Comparison of ENCODE assay signal across 17 mouse cellular contexts in the genomic region with DNA sequence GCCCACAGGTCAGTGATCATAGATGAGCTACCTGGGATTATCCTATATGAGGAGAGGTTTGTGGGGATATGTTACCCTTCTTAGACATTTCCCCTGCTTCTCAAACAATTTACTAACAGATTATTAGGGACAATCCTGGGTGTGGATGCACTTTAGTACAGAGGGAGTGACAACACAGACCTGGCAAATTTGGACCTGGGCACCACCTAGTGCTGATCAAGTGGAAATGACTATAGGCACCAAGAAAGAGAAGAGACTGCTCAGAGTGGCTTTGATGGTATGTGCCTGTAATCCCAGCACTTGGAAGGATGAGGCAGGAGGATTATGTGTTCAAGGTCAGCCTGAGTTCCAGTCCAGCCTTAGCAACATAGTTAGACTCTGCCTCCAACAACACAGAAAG. TPM values are rescaled to one million over a fixed set of nuclear protein-coding genes. Genes with fewer than 3 reads are reported as not detected.
DNase-seq lines count a peak whose midpoint lies in the region; TF ChIP-seq lines count a peak whose summit lies in the region.
"Had no signal": no experiment of that assay in that cellular context is flagged by ENCODE, and none has a peak within 500 bp of the region (broad histone marks: within the 10 kb centered on the region; RNA-seq: fewer than 3 reads in every experiment).

No protein-coding gene starts in this region.

- DNase-seq in gastrocnemius, adult 2 months = no peak
- no peak for DNase-seq in gastrocnemius, postnatal 4 days (ENCODE audit: low spot score in 2 of 2)
- DNase-seq in left cerebral cortex, adult 2 months (ENCODE audit: extremely low spot score in 1 of 2, low spot score in 2 of 2) = no peak
- DNase-seq in left cerebral cortex, postnatal 4 days = no peak
- DNase-seq in NIH3T3 (ENCODE audit: low read depth) = peak; percentile 66
- DNase-seq in induced T-regulatory cell, adult 2 months (ENCODE audit: low read depth) = peak; percentile 10
- DNase-seq in embryo, embryonic 10 days (ENCODE audit: low spot score) = no peak
- no peak for DNase-seq in urinary bladder, adult 2 months (ENCODE audit: low spot score)
- DNase-seq: right cerebral cortex, postnatal 14 days; thymus, postnatal 36 days had no signal

- intact Hi-C loops in gastrocnemius, adult 2 months (cut with DNase I) = no loop called here
- intact Hi-C loops in left cerebral cortex, adult 2 months (cut with DNase I) = loop anchor here (5.0 kb wide), 1 partner anchor 102 kb away; no protein-coding TSS in a partner anchor
- intact Hi-C loops in left cerebral cortex, postnatal 4 days (cut with DNase I) = no loop called here

- no peak overlapping the region for H3K27ac ChIP-seq in gastrocnemius, adult 2 months
- H3K27ac ChIP-seq in left cerebral cortex, adult 2 months = no peak overlapping the region
- H3K27ac ChIP-seq: embryonic facial prominence, embryonic 10.5 days had no signal

- TF ChIP-seq CTCF in gastrocnemius, adult 2 months (IDR thresholded peaks at IDR 0.05) = peak; percentile 12; the same call in 1 of the 2 replicates
- peak; percentile 45 for TF ChIP-seq CTCF in left cerebral cortex, adult 2 months (IDR thresholded peaks at IDR 0.05)

- no peak overlapping the region for H3K4me3 ChIP-seq in gastrocnemius, adult 2 months
- no peak overlapping the region for H3K4me3 ChIP-seq in left cerebral cortex, adult 2 months
- H3K4me3 ChIP-seq: embryonic facial prominence, embryonic 10.5 days had no signal

RNA-seq across cellular contexts. Expression of gene Gm815, which starts 51.1 kb away (rescaled TPM):
- not detected for total RNA-seq in gastrocnemius, adult 2 months (2021)
- total RNA-seq in gastrocnemius, postnatal 4 days (2021) = not detected
- not detected for total RNA-seq in left cerebral cortex, adult 2 months (2021)
- total RNA-seq in left cerebral cortex, postnatal 4 days (2021) = not detected
- not detected in 2 replicates for polyA plus RNA-seq in urinary bladder, adult 2 months (2012; rRNA removed)
- total RNA-seq: gastrocnemius, adult 18-20 months; neutrophil, adult 5-6 weeks had no signal
- polyA plus RNA-seq: embryonic facial prominence, embryonic 10.5 days; heart, embryonic 14.5 days; hindbrain, embryonic 16.5 days; limb, embryonic 11.5 days; midbrain, embryonic 16.5 days had no signal

Comparison
In these comparisons a context has a peak if more than half of its experiments do, and no peak if none do; other contexts are left out.
1. DNase-seq: peak in NIH3T3 (single experiment) and induced T-regulatory cell, adult 2 months (single experiment); none in gastrocnemius, adult 2 months (single experiment), gastrocnemius, postnatal 4 days (0 of 2), left cerebral cortex, adult 2 months (0 of 2), left cerebral cortex, postnatal 4 days (single experiment), embryo, embryonic 10 days (single experiment) and urinary bladder, adult 2 months (single experiment).